Mouse (Mus musculus) intestine, embryonic 15.5 days (tissue): ENCODE measurements around the gene Cse1l. TPM values are rescaled to one million over a fixed set of nuclear protein-coding genes. Genes with fewer than 3 reads are reported as not detected.

Experiments
- ATAC-seq: fragments of 200-750 bp; cut with Nextera tagmentation; 2 replicates; pipeline ENCODE4 v1.8.0; 2017; ENCODE audit warnings: moderate TSS enrichment, moderate library complexity
- H3K27ac ChIP-seq: fragments of 300-500 bp; sonication (generic); 2 replicates; pipeline ENCODE4 v1.5.1; 2015; ENCODE audit warnings: mild to moderate bottlenecking, inconsistent platforms
- H3K27me3 ChIP-seq: fragments of 300-500 bp; sonication (generic); replicated peaks from 2 replicates; pipeline ENCODE4 v1.6.1; 2015; ENCODE audit warnings: inconsistent platforms
- H3K36me3 ChIP-seq: fragments of 300-500 bp; sonication (generic); 2 replicates; pipeline ENCODE4 v1.6.1; 2015; ENCODE audit warnings: inconsistent platforms
- H3K4me1 ChIP-seq: fragments of 300-500 bp; sonication (generic); replicated peaks from 2 replicates; pipeline ENCODE4 v1.6.1; 2015; ENCODE audit warnings: inconsistent platforms
- H3K4me2 ChIP-seq: fragments of 300-500 bp; sonication (generic); replicated peaks from 2 replicates; pipeline ENCODE4 v1.6.1; 2015; ENCODE audit warnings: mild to moderate bottlenecking, inconsistent platforms
- H3K4me3 ChIP-seq: fragments of 300-500 bp; sonication (generic); replicated peaks from 2 replicates; pipeline ENCODE4 v1.5.1; 2015; ENCODE audit warnings: inconsistent platforms
- H3K9ac ChIP-seq: fragments of 300-500 bp; sonication (generic); 2 replicates; pipeline ENCODE4 v1.6.1; 2015; ENCODE audit warnings: inconsistent platforms
- H3K9me3 ChIP-seq: fragments of 300-500 bp; sonication (generic); 2 replicates; pipeline ENCODE4 v1.6.1; 2016; ENCODE audit warnings: inconsistent platforms
- WGBS: fragments of 180-500 bp; shearing (Covaris S2); methylation state at CpG from one replicate; pipeline ENCODE4 v1.1.7; 2015; 5-methylcytosine and 5-hydroxymethylcytosine counted together
- polyA plus RNA-seq: library from polyadenylated mRNA; unstranded; fragments of >200 nt; fragmentation: Nextera tagmentation; extraction: Ambion mirVana; gene quantifications from 2 replicates; pipeline ENCODE4 v1.2.1, GENCODE M21; 2015

The Cse1l gene
- polyA plus RNA-seq, result 92.2 and 107 TPM in 2 replicates

GRCm38 (mm10) chr2:166905711-166906522, at the start of gene Cse1l:
TSS of gene Cse1l (plus strand) at chr2:166906040.
- H3K9ac ChIP-seq, result peak within 1 kb of the TSS; percentile 98
- no peaks in the 10 kb centered on the region for H3K36me3 ChIP-seq
- ATAC-seq, result peak; percentile 99
- H3K4me1 ChIP-seq, result peaks cover 9% of the 10 kb centered on the region
- WGBS, result under 1% methylated on average over 76 of the region's 80 CpGs
- peak within 1 kb of the TSS; percentile 92 for H3K4me3 ChIP-seq
- H3K4me2 ChIP-seq, result peak within 1 kb of the TSS; percentile 90
- no peaks in the 10 kb centered on the region for H3K27me3 ChIP-seq
- H3K27ac ChIP-seq, result peak within 1 kb of the TSS; percentile 99
- no peaks in the 10 kb centered on the region for H3K9me3 ChIP-seq

- 91% methylated on average over 6 of the region's 6 CpGs for WGBS
- no peaks in the 10 kb centered on the region for H3K4me1 ChIP-seq
- no peak overlapping the region for H3K9ac ChIP-seq
- no peaks in the 10 kb centered on the region for H3K27me3 ChIP-seq
- H3K27ac ChIP-seq, result no peak overlapping the region
- peaks cover 41% of the 10 kb centered on the region for H3K36me3 ChIP-seq
- ATAC-seq, result no peak
- H3K4me3 ChIP-seq, result no peak overlapping the region
- peaks cover 3% of the 10 kb centered on the region; the same call in 1 of the 2 replicates for H3K9me3 ChIP-seq
- H3K4me2 ChIP-seq, result no peak overlapping the region
These were observed 49.5 kb upstream of the Cse1l start for GRCm38 (mm10) chr2:166856366-166856765.

DNA sequence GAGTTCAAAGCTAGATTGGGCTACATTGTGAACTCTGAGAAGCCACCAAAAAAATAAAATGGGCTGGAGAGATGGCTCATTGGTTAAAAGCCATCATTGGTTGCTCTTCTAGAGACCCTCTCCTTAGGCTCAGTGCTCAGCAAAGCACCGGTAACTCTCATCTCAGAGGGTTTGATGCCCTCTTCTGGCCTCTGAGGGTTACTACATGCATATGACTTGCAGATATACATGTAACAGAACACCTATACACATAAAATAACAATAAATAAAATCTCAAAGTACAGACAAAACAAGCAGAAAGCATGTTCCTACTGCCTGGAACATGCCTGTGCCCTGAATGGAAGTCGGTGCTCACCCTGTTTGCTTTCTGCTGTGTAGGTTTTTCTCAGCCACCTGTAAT, 48.7 kb upstream of the Cse1l start:
- Histone ChIP-seq H3K27me3 (no peaks in the 10 kb centered on the region), H3K4me3 (no peak overlapping the region), H3K36me3 (peaks cover 40% of the 10 kb centered on the region), H3K27ac (no peak overlapping the region), H3K9ac (no peak overlapping the region), H3K9me3 (peaks cover 2% of the 10 kb centered on the region; the same call in 1 of the 2 replicates), H3K4me2 (no peak overlapping the region), H3K4me1 (no peaks in the 10 kb centered on the region)
- WGBS, result 86% methylated on average over 2 of the region's 2 CpGs
- no peak for ATAC-seq

DNA sequence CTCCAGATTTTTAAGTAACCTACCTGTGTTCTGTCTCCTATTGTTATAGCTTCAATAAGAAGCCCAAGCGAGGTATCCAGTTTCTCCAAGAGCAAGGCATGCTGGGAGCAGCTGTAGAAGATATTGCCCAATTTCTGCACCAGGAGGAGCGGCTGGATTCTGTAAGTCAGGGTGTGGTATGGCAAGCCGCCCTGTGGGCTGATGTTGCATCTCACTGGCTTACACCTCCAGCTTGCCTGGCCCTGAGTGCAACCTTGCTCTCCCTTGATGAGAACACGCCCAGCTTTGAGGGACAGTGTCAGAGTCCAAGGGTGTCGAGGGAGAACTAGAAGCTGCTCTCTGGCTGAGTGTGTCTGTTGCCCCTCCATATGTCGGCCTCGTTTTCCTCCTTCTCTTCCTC, 46.6 kb upstream of the Cse1l start:
- H3K4me2 ChIP-seq, result no peak overlapping the region
- no peaks in the 10 kb centered on the region for H3K27me3 ChIP-seq
- H3K4me3 ChIP-seq, result no peak overlapping the region
- H3K9ac ChIP-seq, result no peak overlapping the region
- H3K4me1 ChIP-seq, result no peaks in the 10 kb centered on the region
- WGBS, result 72% methylated on average over 7 of the region's 7 CpGs
- no peaks in the 10 kb centered on the region for H3K9me3 ChIP-seq
- ATAC-seq, result peak; percentile 74
- H3K36me3 ChIP-seq, result peaks cover 31% of the 10 kb centered on the region
- H3K27ac ChIP-seq, result no peak overlapping the region

GRCm38 (mm10) chr2:166862505-166862904, 43.3 kb upstream of the Cse1l start:
- Histone ChIP-seq H3K4me3 (no peak overlapping the region), H3K27ac (no peak overlapping the region), H3K36me3 (peaks cover 39% of the 10 kb centered on the region), H3K27me3 (no peaks in the 10 kb centered on the region), H3K4me1 (no peaks in the 10 kb centered on the region), H3K4me2 (no peak overlapping the region), H3K9ac (no peak overlapping the region), H3K9me3 (no peaks in the 10 kb centered on the region)
- WGBS, result 79% methylated on average over 3 of the region's 3 CpGs
- no peak for ATAC-seq

GRCm38 (mm10) chr2:166865476-166865875, 40.4 kb upstream of the Cse1l start:
- Histone ChIP-seq H3K4me3 (no peak overlapping the region), H3K27ac (no peak overlapping the region)

DNA sequence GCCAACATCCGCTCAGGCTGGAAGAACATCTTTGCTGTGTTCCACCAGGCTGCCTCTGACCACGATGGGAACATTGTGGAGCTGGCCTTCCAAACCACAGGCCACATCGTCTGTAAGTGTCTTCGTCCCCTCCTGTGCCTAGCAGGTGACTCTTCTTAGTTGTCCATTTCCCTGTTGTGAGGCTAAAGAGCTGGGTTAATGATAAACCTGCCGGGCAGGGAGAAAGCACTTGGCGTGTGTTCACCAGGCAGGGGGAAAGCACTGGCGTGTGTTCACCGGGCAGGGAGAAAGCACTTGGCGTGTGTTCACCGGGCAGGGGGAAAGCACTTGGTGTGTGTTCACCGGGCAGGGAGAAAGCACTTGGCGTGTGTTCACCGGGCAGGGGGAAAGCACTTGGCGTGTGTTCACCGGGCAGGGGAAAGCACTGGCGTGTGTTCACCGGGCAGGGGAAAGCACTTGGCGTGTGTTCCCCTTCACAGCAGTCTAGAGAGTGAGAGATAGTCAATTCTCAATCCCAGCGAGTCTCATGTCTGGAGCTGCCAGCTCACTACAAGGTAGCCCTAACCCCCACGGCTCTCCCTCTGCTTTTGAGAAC, 35.5 kb upstream of the Cse1l start:
- H3K4me3 ChIP-seq, result no peak overlapping the region
- WGBS, result 71% methylated on average over 20 of the region's 20 CpGs
- H3K27me3 ChIP-seq, result no peaks in the 10 kb centered on the region
- H3K36me3 ChIP-seq, result peaks cover 29% of the 10 kb centered on the region
- no peaks in the 10 kb centered on the region for H3K4me1 ChIP-seq
- H3K9ac ChIP-seq, result no peak overlapping the region
- H3K27ac ChIP-seq, result no peak overlapping the region
- no peaks in the 10 kb centered on the region for H3K9me3 ChIP-seq
- 0 out of 2 replicates have a peak overlapping the region, but pooled peaks have one; percentile 26 for H3K4me2 ChIP-seq
- ATAC-seq, result peak; percentile 65

More at GRCm38 (mm10) chr2:166865476-166865875, 40.4 kb upstream of the Cse1l start:
- Histone ChIP-seq H3K4me2 (no peak overlapping the region), H3K9me3 (no peaks in the 10 kb centered on the region), H3K27me3 (no peaks in the 10 kb centered on the region), H3K4me1 (no peaks in the 10 kb centered on the region), H3K9ac (no peak overlapping the region), H3K36me3 (peaks cover 40% of the 10 kb centered on the region)
- ATAC-seq, result no peak
- WGBS, result 87% methylated on average over 10 of the region's 10 CpGs

DNA sequence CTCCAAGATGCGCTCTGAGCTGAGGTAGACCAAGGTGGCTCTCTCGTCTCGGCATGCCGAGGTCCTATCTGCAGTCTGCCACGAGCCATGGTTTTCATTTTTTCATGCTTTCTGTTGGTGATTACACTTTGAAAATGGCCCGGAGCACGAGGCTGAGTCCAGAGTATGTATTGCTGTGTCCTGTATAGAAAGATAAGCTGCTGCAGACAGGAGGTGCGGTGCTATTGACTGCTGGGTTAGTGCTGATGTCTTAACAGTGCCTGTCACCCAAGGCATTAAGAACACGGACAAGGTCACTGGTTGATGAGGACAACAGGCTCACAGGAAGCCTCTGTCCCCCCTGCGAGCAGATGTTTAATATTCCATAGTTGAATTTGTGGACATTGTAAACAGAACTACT, 34.9 kb upstream of the Cse1l start:
- Histone ChIP-seq H3K27me3 (no peaks in the 10 kb centered on the region), H3K4me3 (no peak overlapping the region), H3K4me1 (no peaks in the 10 kb centered on the region), H3K9me3 (no peaks in the 10 kb centered on the region), H3K9ac (no peak overlapping the region), H3K36me3 (peaks cover 29% of the 10 kb centered on the region), H3K4me2 (no peak overlapping the region), H3K27ac (no peak overlapping the region)
- WGBS, result 75% methylated on average over 10 of the region's 10 CpGs
- ATAC-seq, result 0 out of 2 replicates have a peak, but pooled peaks have one; percentile 25

- Histone ChIP-seq H3K4me2 (no peak overlapping the region), H3K9me3 (no peaks in the 10 kb centered on the region), H3K36me3 (peaks cover 17% of the 10 kb centered on the region), H3K9ac (no peak overlapping the region), H3K4me1 (no peaks in the 10 kb centered on the region), H3K27me3 (no peaks in the 10 kb centered on the region), H3K4me3 (no peak overlapping the region), H3K27ac (no peak overlapping the region)
- ATAC-seq, result no peak
- 78% methylated on average over 10 of the region's 10 CpGs for WGBS
These were observed 31.1 kb upstream of the Cse1l start for GRCm38 (mm10) chr2:166874675-166875280.

GRCm38 (mm10) chr2:166875561-166875960, 30.3 kb upstream of the Cse1l start:
- Histone ChIP-seq H3K27me3 (no peaks in the 10 kb centered on the region), H3K27ac (no peak overlapping the region), H3K4me1 (no peaks in the 10 kb centered on the region), H3K9me3 (no peaks in the 10 kb centered on the region), H3K36me3 (peaks cover 13% of the 10 kb centered on the region), H3K4me2 (no peak overlapping the region), H3K4me3 (no peak overlapping the region), H3K9ac (no peak overlapping the region)
- 87% methylated on average over 6 of the region's 6 CpGs for WGBS
- no peak for ATAC-seq

GRCm38 (mm10) chr2:166876331-166876730, 29.5 kb upstream of the Cse1l start:
- H3K27me3 ChIP-seq, result no peaks in the 10 kb centered on the region
- H3K4me1 ChIP-seq, result no peaks in the 10 kb centered on the region
- no peak for ATAC-seq
- no peak overlapping the region for H3K9ac ChIP-seq
- H3K4me3 ChIP-seq, result no peak overlapping the region
- no peak overlapping the region for H3K4me2 ChIP-seq
- no peak overlapping the region for H3K27ac ChIP-seq
- H3K36me3 ChIP-seq, result peaks cover 10% of the 10 kb centered on the region
- H3K9me3 ChIP-seq, result no peaks in the 10 kb centered on the region
- WGBS, result 82% methylated on average over 10 of the region's 10 CpGs

DNA sequence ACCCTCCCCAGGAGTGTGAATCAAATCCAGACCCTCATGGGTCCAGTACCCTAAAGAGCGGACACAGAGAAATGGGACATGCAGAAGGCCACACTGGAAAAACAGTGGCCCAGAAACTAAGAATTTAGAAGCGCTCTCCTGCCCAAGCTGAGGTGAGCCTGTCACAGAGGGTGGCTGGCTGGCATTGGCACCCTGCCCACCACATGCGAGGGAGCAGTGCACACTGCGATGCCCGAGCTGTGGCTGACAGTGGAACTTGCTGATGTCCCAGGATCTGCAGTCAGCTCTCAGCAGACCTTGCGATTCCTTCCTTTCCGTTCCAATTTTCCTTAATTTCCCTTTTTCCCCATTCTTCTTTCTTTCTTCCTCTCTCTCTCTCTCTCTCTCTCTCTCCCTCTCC, 20.8 kb upstream of the Cse1l start:
- no peak overlapping the region for H3K27ac ChIP-seq
- no peak for ATAC-seq
- no peak overlapping the region for H3K4me2 ChIP-seq
- peaks cover under 1% of the 10 kb centered on the region; the same call in 1 of the 2 replicates for H3K36me3 ChIP-seq
- H3K4me1 ChIP-seq, result no peaks in the 10 kb centered on the region
- 94% methylated on average over 7 of the region's 7 CpGs for WGBS
- no peaks in the 10 kb centered on the region for H3K9me3 ChIP-seq
- no peak overlapping the region for H3K9ac ChIP-seq
- no peak overlapping the region for H3K4me3 ChIP-seq
- H3K27me3 ChIP-seq, result no peaks in the 10 kb centered on the region
